Mouse (Mus musculus): ENCODE measurements around the gene Abcf3. TPM values are rescaled to one million over a fixed set of nuclear protein-coding genes. Genes with fewer than 3 reads are reported as not detected.
A peak's percentile ranks its signal among the peaks of the same experiment; 100 is the strongest.

Abcf3 gene
- polyA plus RNA-seq, 1 experiment = 0.73 TPM

GRCm38 (mm10) chr16:20596687-20597441 is 48.5 kb downstream of the Abcf3 start:
- H3K4me1 ChIP-seq (ENCODE audit: control insufficient read depth) = peaks cover 33% of the 10 kb centered on the region
- no peaks in the 10 kb centered on the region for H3K9me3 ChIP-seq (ENCODE audit: control insufficient read depth, low read length)
- peaks cover 31% of the 10 kb centered on the region for H3K27me3 ChIP-seq (ENCODE audit: control insufficient read depth)
- H3K4me3 ChIP-seq (replicated peaks) = no peak overlapping the region
- TF ChIP-seq TAL1 (IDR thresholded peaks at IDR 0.05; ENCODE audit: low read length) (no peak), GATA1 (IDR thresholded peaks at IDR 0.05; ENCODE audit: low read length) (no peak)
- H3K36me3 ChIP-seq (ENCODE audit: control insufficient read depth) = no peaks in the 10 kb centered on the region

DNA sequence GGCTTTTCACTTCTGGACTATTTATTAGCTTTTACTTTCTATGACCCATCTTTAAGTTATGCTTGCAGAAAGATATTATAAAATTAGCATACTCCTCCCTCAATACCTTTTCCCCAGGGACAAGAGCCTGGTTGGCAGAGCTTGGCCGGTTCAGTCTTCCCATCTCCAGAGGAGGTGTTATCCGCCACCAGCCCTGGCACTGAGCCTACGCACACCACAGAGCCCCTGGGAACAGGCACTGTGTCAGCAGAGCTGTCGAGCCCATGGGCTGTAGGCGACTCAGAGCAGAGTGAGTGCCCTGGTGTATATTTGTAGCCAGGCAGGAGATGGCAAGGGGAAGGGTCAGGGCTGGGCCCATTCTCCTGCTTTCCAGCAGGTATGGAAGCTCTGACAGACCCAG is 52.1 kb downstream of the Abcf3 start:
- Histone ChIP-seq H3K27me3 (ENCODE audit: control insufficient read depth) (peaks cover 5% of the 10 kb centered on the region), H3K4me3 (replicated peaks) (no peak overlapping the region), H3K36me3 (ENCODE audit: control insufficient read depth) (peaks cover 18% of the 10 kb centered on the region), H3K9me3 (ENCODE audit: control insufficient read depth, low read length) (no peaks in the 10 kb centered on the region), H3K4me1 (ENCODE audit: control insufficient read depth) (peaks cover 16% of the 10 kb centered on the region)
- TF ChIP-seq TAL1 (IDR thresholded peaks at IDR 0.05; ENCODE audit: low read length) (no peak), GATA1 (IDR thresholded peaks at IDR 0.05; ENCODE audit: low read length) (no peak)

GRCm38 (mm10) chr16:20604705-20605104 is 56.3 kb downstream of the Abcf3 start:
- peaks cover 53% of the 10 kb centered on the region for H3K36me3 ChIP-seq (ENCODE audit: control insufficient read depth)
- no peaks in the 10 kb centered on the region for H3K9me3 ChIP-seq (ENCODE audit: control insufficient read depth, low read length)
- TF ChIP-seq TAL1 (IDR thresholded peaks at IDR 0.05; ENCODE audit: low read length) = no peak
- TF ChIP-seq GATA1 (IDR thresholded peaks at IDR 0.05; ENCODE audit: low read length) = no peak
- H3K4me3 ChIP-seq (replicated peaks) = no peak overlapping the region
- peaks cover 5% of the 10 kb centered on the region for H3K27me3 ChIP-seq (ENCODE audit: control insufficient read depth)
- peaks cover 13% of the 10 kb centered on the region for H3K4me1 ChIP-seq (ENCODE audit: control insufficient read depth)

DNA sequence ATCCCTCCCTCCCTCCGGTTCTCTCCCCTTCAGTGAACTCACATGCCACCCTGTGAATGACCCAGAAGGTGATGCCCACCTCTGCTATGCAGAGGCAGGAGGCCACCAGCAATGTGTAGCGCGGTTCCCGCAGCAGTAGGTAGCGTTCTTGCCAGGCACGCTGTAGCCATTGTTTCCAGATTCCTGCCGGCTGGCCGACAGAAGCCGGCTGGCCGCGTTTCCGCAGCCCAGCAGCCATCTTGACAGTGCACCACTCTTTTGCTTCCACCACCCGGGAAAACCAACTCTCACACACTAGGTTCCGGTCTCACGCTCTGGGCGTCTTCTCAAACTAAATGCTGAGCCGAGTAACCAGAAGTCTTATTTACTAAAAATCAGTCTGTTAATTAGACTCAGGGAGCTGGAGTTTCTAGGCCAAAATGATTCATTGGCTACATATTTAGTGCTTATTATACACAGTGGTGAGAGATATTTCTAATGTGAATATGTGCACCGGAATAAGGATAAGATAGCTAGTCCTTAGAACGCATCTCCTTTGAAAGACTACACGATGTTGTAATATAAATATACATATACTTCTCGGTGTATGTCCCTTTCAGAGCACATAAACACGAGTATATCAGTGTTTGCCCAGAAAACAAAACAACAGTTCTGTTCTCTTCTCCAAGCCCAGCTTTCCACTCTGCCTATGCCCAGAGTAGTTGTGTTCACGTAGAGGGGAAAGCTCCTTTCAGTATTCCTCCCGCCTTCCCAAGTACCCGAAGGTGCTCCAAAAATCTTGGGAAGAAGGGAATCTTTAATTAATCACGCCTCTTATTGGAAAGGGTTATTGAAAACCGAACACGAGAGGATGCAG is 62.4 kb downstream of the Abcf3 start:
- Histone ChIP-seq H3K36me3 (ENCODE audit: control insufficient read depth) (peaks cover 35% of the 10 kb centered on the region), H3K4me1 (ENCODE audit: control insufficient read depth) (peaks cover 42% of the 10 kb centered on the region)
- no peak for TF ChIP-seq TAL1 (IDR thresholded peaks at IDR 0.05; ENCODE audit: low read length)
- TF ChIP-seq GATA1 (IDR thresholded peaks at IDR 0.05; ENCODE audit: low read length) = no peak

More for the DNA sequence above, 62.4 kb downstream of the Abcf3 start:
- Histone ChIP-seq H3K27me3 (ENCODE audit: control insufficient read depth) (no peaks in the 10 kb centered on the region), H3K4me3 (replicated peaks) (peak overlapping the region; percentile 83), H3K9me3 (ENCODE audit: control insufficient read depth, low read length) (no peaks in the 10 kb centered on the region)

Other genes with a start within 250 kb of the Abcf3 start
- 8.2 and 12.1 TPM in 2 replicates for gene Parl, start 246.2 kb upstream of the Abcf3 start, polyA plus RNA-seq (2012)
- gene Cyp2ab1, start 223.2 kb upstream of the Abcf3 start, polyA plus RNA-seq (2012) = not detected in 2 replicates
- 0.28 and 0.32 TPM in 2 replicates for gene Abcc5, start 122.2 kb upstream of the Abcf3 start, polyA plus RNA-seq (2012)
- 0.70 and 0.73 TPM in 2 replicates for gene Eif2b5, start 49.8 kb upstream of the Abcf3 start, polyA plus RNA-seq (2012)
- 1.4 TPM in 2 replicates for gene Dvl3, start 31.6 kb upstream of the Abcf3 start, polyA plus RNA-seq (2012)
- 16.9 TPM in 2 replicates for gene Ap2m1, start 13.1 kb upstream of the Abcf3 start, polyA plus RNA-seq (2012)
- gene Vwa5b2, start 40.9 kb downstream of the Abcf3 start, polyA plus RNA-seq (2012) = 0.06 and 0.10 TPM in 2 replicates
- 0.24 and 0.43 TPM in 2 replicates for gene Eef1akmt4, start 63.0 kb downstream of the Abcf3 start, polyA plus RNA-seq (2012)
- gene Gm49333, start 63.0 kb downstream of the Abcf3 start, polyA plus RNA-seq (2012) = not detected in 2 replicates
- gene Alg3, start 63.2 kb downstream of the Abcf3 start, polyA plus RNA-seq (2012) = 1.2 and 1.4 TPM in 2 replicates
- not detected in 2 replicates for gene Camk2n2, start 72.7 kb downstream of the Abcf3 start, polyA plus RNA-seq (2012)
- gene Ece2, start 81.3 kb downstream of the Abcf3 start, polyA plus RNA-seq (2012) = not detected in 2 replicates
- 19.6 and 22.4 TPM in 2 replicates for gene Psmd2, start 103.1 kb downstream of the Abcf3 start, polyA plus RNA-seq (2012)
- 37.6 and 54.8 TPM in 2 replicates for gene Eif4g1, start 119.7 kb downstream of the Abcf3 start, polyA plus RNA-seq (2012)
- 0.26 and 0.29 TPM in 2 replicates for gene Fam131a, start 144.7 kb downstream of the Abcf3 start, polyA plus RNA-seq (2012)
- 0.25 TPM in 1 of 2 replicates, not detected in the other for gene Polr2h, start 169.1 kb downstream of the Abcf3 start, polyA plus RNA-seq (2012)
- 1.8 and 3.3 TPM in 2 replicates for gene Clcn2, start 169.2 kb downstream of the Abcf3 start, polyA plus RNA-seq (2012)
- gene Chrd, start 184.6 kb downstream of the Abcf3 start, polyA plus RNA-seq (2012) = not detected in 2 replicates
- gene Thpo, start 185.9 kb downstream of the Abcf3 start, polyA plus RNA-seq (2012) = not detected in 2 replicates